Comparison of ENCODE assay signal across 25 mouse cellular contexts in the genomic region with DNA sequence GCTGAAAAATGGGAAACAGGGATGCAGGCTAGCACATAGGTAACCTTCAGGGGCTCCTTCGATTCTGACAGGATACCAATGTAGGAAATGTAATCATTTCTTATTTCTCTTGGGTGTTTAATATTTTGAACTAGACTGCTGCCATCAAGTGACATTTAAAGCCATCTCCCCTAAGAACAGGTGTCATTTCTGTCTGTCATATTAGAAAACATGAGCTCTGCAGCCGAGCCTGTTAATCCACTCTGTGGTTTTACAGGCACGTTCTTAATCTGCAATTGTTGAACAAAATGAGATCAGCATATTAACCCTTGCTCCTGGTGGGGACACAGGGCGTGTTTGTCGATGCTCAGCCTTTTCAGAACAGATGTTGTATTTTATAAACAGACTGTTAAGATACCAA. TPM values are rescaled to one million over a fixed set of nuclear protein-coding genes. Genes with fewer than 3 reads are reported as not detected.
"Had no signal": no experiment of that assay in that cellular context is flagged by ENCODE, and none has a peak within 500 bp of the region (broad histone marks: within the 10 kb centered on the region; RNA-seq: fewer than 3 reads in every experiment).

No protein-coding gene starts in this region.

- H3K4me3 ChIP-seq: heart, adult 2 months; heart, embryonic 13.5 days; heart, embryonic 15.5 days; hindbrain, embryonic 13.5 days; hindbrain, embryonic 15.5 days; kidney, embryonic 15.5 days; layer of hippocampus, adult 2 months; left cerebral cortex, adult 2 months; limb, embryonic 10.5 days; limb, embryonic 12.5 days had no signal

- H3K27me3 ChIP-seq: heart, embryonic 13.5 days; heart, embryonic 15.5 days; hindbrain, embryonic 13.5 days; hindbrain, embryonic 15.5 days; kidney, embryonic 15.5 days; limb, embryonic 12.5 days had no signal

- DNase-seq: forebrain, postnatal 0 days; gastrocnemius, postnatal 14 days; gastrocnemius, postnatal 36 days; heart, adult 11 months; heart, adult 2 months; heart, postnatal 14 days; heart, postnatal 36 days; kidney, adult 11 months; kidney, adult 2 months; kidney, adult 9 months; kidney, postnatal 10 days; kidney, postnatal 25 days; kidney, postnatal 4 days had no signal

- H3K4me2 ChIP-seq: heart, embryonic 11.5 days; heart, embryonic 13.5 days; heart, embryonic 15.5 days; hindbrain, embryonic 13.5 days; hindbrain, embryonic 15.5 days; kidney, embryonic 15.5 days; limb, embryonic 12.5 days had no signal

RNA-seq across cellular contexts. Expression of gene Htr5b, which starts 56.8 kb away (rescaled TPM):
- polyA plus RNA-seq: heart, adult 2 months; heart, postnatal 0 days; intestine, embryonic 14.5 days; kidney, adult 2 months had no signal
